Mouse (Mus musculus): ENCODE measurements around the gene Ggta1. TPM values are rescaled to one million over a fixed set of nuclear protein-coding genes. Genes with fewer than 3 reads are reported as not detected.

The Ggta1 gene
- polyA plus RNA-seq, 1 experiment from 2014 or later, result 6.2 TPM

GRCm38 (mm10) chr2:35385441-35385871, 77.6 kb downstream of the Ggta1 start:
- Histone ChIP-seq H3K27ac (ENCODE audit: low read depth) (no peak overlapping the region), H3K9ac (replicated peaks) (no peak overlapping the region), H3K27me3 (ENCODE audit: insufficient read depth, low read length) (no peaks in the 10 kb centered on the region), H3K4me2 (ENCODE audit: low read depth, low read length) (no peak overlapping the region), H3K4me3 (ENCODE audit: low read depth, low read length) (no peak overlapping the region), H3K36me3 (replicated peaks; ENCODE audit: insufficient read depth, low read length) (no peaks in the 10 kb centered on the region), H3K9me3 (ENCODE audit: low read length) (no peaks in the 10 kb centered on the region), H3K4me1 (ENCODE audit: insufficient read depth) (no peaks in the 10 kb centered on the region)
- ATAC-seq (no peak), DNase-seq (no peak)
- TF ChIP-seq EP300 (IDR thresholded peaks at IDR 0.05; ENCODE audit: low read depth) (no peak), CTCF (IDR thresholded peaks at IDR 0.05; ENCODE audit: low read depth) (no peak)
- WGBS (ENCODE audit: insufficient replicate concordance), result 77% methylated on average over 9 of the region's 9 CpGs

- WGBS (ENCODE audit: insufficient replicate concordance), result 68% methylated on average over 9 of the region's 9 CpGs
- ATAC-seq (peak; percentile 70), DNase-seq (no peak)
Observed at GRCm38 (mm10) chr2:35379306-35379705, 83.7 kb downstream of the Ggta1 start.

GRCm38 (mm10) chr2:35377600-35377999, 85.4 kb downstream of the Ggta1 start:
- DNase-seq, result no peak
- WGBS (ENCODE audit: insufficient replicate concordance), result 25% methylated on average over 6 of the region's 6 CpGs
- ATAC-seq, result no peak

More at GRCm38 (mm10) chr2:35379306-35379705, 83.7 kb downstream of the Ggta1 start:
- Histone ChIP-seq H3K4me2 (ENCODE audit: low read depth, low read length) (no peak overlapping the region), H3K9me3 (ENCODE audit: low read length) (no peaks in the 10 kb centered on the region), H3K27ac (ENCODE audit: low read depth) (no peak overlapping the region), H3K27me3 (ENCODE audit: insufficient read depth, low read length) (no peaks in the 10 kb centered on the region), H3K4me3 (ENCODE audit: low read depth, low read length) (no peak overlapping the region), H3K9ac (replicated peaks) (no peak overlapping the region), H3K4me1 (ENCODE audit: insufficient read depth) (no peaks in the 10 kb centered on the region), H3K36me3 (replicated peaks; ENCODE audit: insufficient read depth, low read length) (no peaks in the 10 kb centered on the region)
- no peak for TF ChIP-seq EP300 (IDR thresholded peaks at IDR 0.05; ENCODE audit: low read depth)

GRCm38 (mm10) chr2:35373003-35373402, 90.0 kb downstream of the Ggta1 start:
- TF ChIP-seq EP300 (IDR thresholded peaks at IDR 0.05; ENCODE audit: low read depth) (no peak), CTCF (IDR thresholded peaks at IDR 0.05; ENCODE audit: low read depth) (peak; percentile 86)
- H3K27me3 ChIP-seq (ENCODE audit: insufficient read depth, low read length), result no peaks in the 10 kb centered on the region
- 22% methylated on average over 3 of the region's 3 CpGs for WGBS (ENCODE audit: insufficient replicate concordance)
- no peaks in the 10 kb centered on the region for H3K4me1 ChIP-seq (ENCODE audit: insufficient read depth)
- H3K9ac ChIP-seq (replicated peaks), result no peak overlapping the region
- no peak overlapping the region for H3K4me3 ChIP-seq (ENCODE audit: low read depth, low read length)
- no peak overlapping the region for H3K27ac ChIP-seq (ENCODE audit: low read depth)
- ATAC-seq (no peak), DNase-seq (peak; percentile 61)
- no peaks in the 10 kb centered on the region for H3K9me3 ChIP-seq (ENCODE audit: low read length)
- H3K4me2 ChIP-seq (ENCODE audit: low read depth, low read length), result no peak overlapping the region
- no peaks in the 10 kb centered on the region for H3K36me3 ChIP-seq (replicated peaks; ENCODE audit: insufficient read depth, low read length)

More at GRCm38 (mm10) chr2:35377600-35377999, 85.4 kb downstream of the Ggta1 start:
- Histone ChIP-seq H3K4me2 (ENCODE audit: low read depth, low read length) (no peak overlapping the region), H3K36me3 (replicated peaks; ENCODE audit: insufficient read depth, low read length) (no peaks in the 10 kb centered on the region), H3K4me3 (ENCODE audit: low read depth, low read length) (no peak overlapping the region), H3K4me1 (ENCODE audit: insufficient read depth) (no peaks in the 10 kb centered on the region), H3K27ac (ENCODE audit: low read depth) (no peak overlapping the region), H3K9ac (replicated peaks) (no peak overlapping the region), H3K27me3 (ENCODE audit: insufficient read depth, low read length) (no peaks in the 10 kb centered on the region), H3K9me3 (ENCODE audit: low read length) (no peaks in the 10 kb centered on the region)
- TF ChIP-seq CTCF (IDR thresholded peaks at IDR 0.05; ENCODE audit: low read depth) (no peak), EP300 (IDR thresholded peaks at IDR 0.05; ENCODE audit: low read depth) (no peak)

GRCm38 (mm10) chr2:35370686-35371085, 92.3 kb downstream of the Ggta1 start:
- Histone ChIP-seq H3K27ac (ENCODE audit: low read depth) (no peak overlapping the region), H3K4me3 (ENCODE audit: low read depth, low read length) (no peak overlapping the region), H3K4me2 (ENCODE audit: low read depth, low read length) (no peak overlapping the region), H3K9me3 (ENCODE audit: low read length) (no peaks in the 10 kb centered on the region), H3K9ac (replicated peaks) (no peak overlapping the region), H3K4me1 (ENCODE audit: insufficient read depth) (no peaks in the 10 kb centered on the region), H3K27me3 (ENCODE audit: insufficient read depth, low read length) (no peaks in the 10 kb centered on the region), H3K36me3 (replicated peaks; ENCODE audit: insufficient read depth, low read length) (no peaks in the 10 kb centered on the region)
- no peak for DNase-seq
- TF ChIP-seq EP300 (IDR thresholded peaks at IDR 0.05; ENCODE audit: low read depth) (no peak), CTCF (IDR thresholded peaks at IDR 0.05; ENCODE audit: low read depth) (no peak)
- ATAC-seq, result no peak

- TF ChIP-seq CTCF (IDR thresholded peaks at IDR 0.05; ENCODE audit: low read depth), result no peak
- TF ChIP-seq EP300 (IDR thresholded peaks at IDR 0.05; ENCODE audit: low read depth), result no peak
- Histone ChIP-seq H3K36me3 (replicated peaks; ENCODE audit: insufficient read depth, low read length) (no peaks in the 10 kb centered on the region), H3K4me2 (ENCODE audit: low read depth, low read length) (no peak within 1 kb of the TSS), H3K9ac (replicated peaks) (no peak within 1 kb of the TSS), H3K9me3 (ENCODE audit: low read length) (no peaks in the 10 kb centered on the region), H3K4me3 (ENCODE audit: low read depth, low read length) (no peak within 1 kb of the TSS), H3K27me3 (ENCODE audit: insufficient read depth, low read length) (no peaks in the 10 kb centered on the region), H3K27ac (ENCODE audit: low read depth) (no peak within 1 kb of the TSS), H3K4me1 (ENCODE audit: insufficient read depth) (no peaks in the 10 kb centered on the region)
- ATAC-seq, result no peak
- 65% methylated on average over 2 of the region's 2 CpGs for WGBS (ENCODE audit: insufficient replicate concordance)
- no peak for DNase-seq
Observed at GRCm38 (mm10) chr2:35367629-35368028, 95.4 kb downstream of the Ggta1 start, which contains the start of gene 4930568D16Rik. 4930568D16Rik (minus strand) TSS chr2:35367729.

Other genes with a start within 250 kb of the Ggta1 start
- 56.1 and 59.7 TPM in 2 replicates for gene Gsn, start 206.9 kb downstream of the Ggta1 start, polyA plus RNA-seq (2015; fragmentation: Nextera tagmentation; extraction: Ambion mirVana)
- 77.1 and 86.3 TPM in 2 replicates for gene Stom, start 126.3 kb downstream of the Ggta1 start, polyA plus RNA-seq (2015; fragmentation: Nextera tagmentation; extraction: Ambion mirVana)
- gene 4930568D16Rik, start 95.5 kb downstream of the Ggta1 start, polyA plus RNA-seq (2015; fragmentation: Nextera tagmentation; extraction: Ambion mirVana), result not detected in 2 replicates
- gene 4930402F06Rik, start 66.1 kb downstream of the Ggta1 start, polyA plus RNA-seq (2015; fragmentation: Nextera tagmentation; extraction: Ambion mirVana), result not detected in 2 replicates
- 6.9 and 9.1 TPM in 2 replicates for gene Dab2ip, start 95.0 kb upstream of the Ggta1 start, polyA plus RNA-seq (2015; fragmentation: Nextera tagmentation; extraction: Ambion mirVana)

Data from liver, postnatal 0 days (tissue).